Mouse (Mus musculus) cerebellum, adult 2 months (tissue): ENCODE data around the gene Asb4.

Experiments used
- CTCF ChIP-seq: fragments of 200-500 bp; IDR thresholded peaks from 2 replicates; pipeline ENCODE4 v1.5.1; 2011; ENCODE audit warnings: low read depth, mild to moderate bottlenecking, control low read depth, low read length, moderate library complexity, borderline replicate concordance; ENCODE audit not compliant: insufficient read depth
- POLR2A ChIP-seq: fragments of 200-500 bp; IDR thresholded peaks from 2 replicates; pipeline ENCODE4 v1.6.1; 2011; ENCODE audit warnings: low read length, control low read depth, borderline replicate concordance; ENCODE audit not compliant: insufficient read depth

- TF ChIP-seq POLR2A (no peak), CTCF (peak; percentile 70)
Observed at GRCm38 (mm10) chr6:5382583-5383215, 487 bp upstream of the Asb4 start.
